Mouse (Mus musculus): ENCODE data around the gene Enpp6. TPM values are rescaled to one million over a fixed set of nuclear protein-coding genes. Genes with fewer than 3 reads are reported as not detected.

The Enpp6 gene
- total RNA-seq, 2 experiments from 2014 or later: 1.1 to 1.2 TPM

DNA sequence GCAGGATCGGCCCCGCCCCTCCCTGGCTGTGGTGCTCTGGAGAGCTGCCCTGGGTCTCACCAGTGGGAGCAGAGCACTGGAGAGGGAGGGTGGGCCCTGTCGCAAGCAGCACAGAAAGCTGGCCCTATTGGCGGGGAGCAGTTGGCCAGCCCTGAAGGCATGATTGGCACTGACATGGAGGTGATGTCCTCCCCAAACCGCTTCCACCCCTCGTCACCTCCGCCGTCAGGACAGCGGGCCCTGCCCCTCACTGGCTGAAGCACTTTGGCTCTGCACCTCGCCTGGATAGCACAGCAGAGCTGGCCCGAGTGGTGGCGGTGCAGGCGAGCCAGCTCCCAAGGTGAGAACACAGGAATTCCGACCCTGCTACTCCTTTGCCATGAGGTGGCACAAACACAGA is 20.9 kb upstream of the Enpp6 start:
- DNase-seq: no peak
- intact Hi-C loops (cut with DNase I): no loop called here
- Histone ChIP-seq H3K4me3 (no peak overlapping the region), H3K27ac (no peak overlapping the region)
- no peak for TF ChIP-seq CTCF (IDR thresholded peaks at IDR 0.05)

DNA sequence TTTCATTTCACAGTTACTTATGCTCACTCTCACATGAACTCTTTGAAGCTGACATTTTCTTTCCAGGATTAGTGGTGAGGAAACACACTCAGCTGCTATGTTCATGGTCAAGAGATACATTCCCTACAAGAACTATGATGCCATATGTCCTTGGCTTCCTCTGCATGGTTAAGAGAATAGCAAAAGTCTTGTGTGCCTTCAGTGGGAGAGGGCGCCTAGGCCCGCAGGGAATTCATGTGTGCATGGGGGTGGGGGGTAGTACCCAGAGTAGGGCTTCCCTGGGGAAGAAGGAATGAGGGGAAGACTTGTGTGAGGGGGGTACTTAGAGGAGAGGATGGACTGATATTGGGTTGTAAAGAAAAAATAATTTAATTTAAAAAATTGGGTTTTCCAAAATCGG is 18.0 kb upstream of the Enpp6 start:
- H3K4me3 ChIP-seq: no peak overlapping the region
- intact Hi-C loops (cut with DNase I): no loop called here
- DNase-seq: no peak
- H3K27ac ChIP-seq: no peak overlapping the region
- TF ChIP-seq CTCF (IDR thresholded peaks at IDR 0.05): no peak

GRCm38 (mm10) chr8:46969386-46969785 is 17.3 kb upstream of the Enpp6 start:
- peak; percentile 43; the same call in 1 of the 2 replicates for TF ChIP-seq CTCF (IDR thresholded peaks at IDR 0.05)
- Histone ChIP-seq H3K27ac (no peak overlapping the region), H3K4me3 (no peak overlapping the region)
- no peak for DNase-seq
- intact Hi-C loops (cut with DNase I): no loop called here

DNA sequence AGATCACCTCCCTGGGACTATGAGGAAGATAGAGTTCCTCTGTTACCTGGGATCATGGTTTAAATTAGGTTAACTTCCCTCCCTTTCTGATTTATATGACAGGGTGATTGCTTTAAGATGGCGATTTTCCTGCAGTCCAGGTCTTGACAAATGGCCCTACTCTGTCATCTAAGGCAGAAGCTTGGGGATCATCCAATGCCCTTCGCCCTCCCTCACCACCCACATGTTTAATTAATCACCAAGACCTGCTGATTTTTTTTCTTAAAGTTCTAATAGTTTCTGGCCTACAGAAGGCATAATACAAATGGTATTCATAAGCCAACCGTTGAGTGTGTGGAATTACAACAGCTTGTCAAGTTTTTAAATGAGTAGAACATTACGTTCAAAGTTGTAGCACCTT is 9.3 kb upstream of the Enpp6 start:
- no peak for TF ChIP-seq CTCF (IDR thresholded peaks at IDR 0.05)
- Histone ChIP-seq H3K27ac (no peak overlapping the region), H3K4me3 (no peak overlapping the region)
- no peak for DNase-seq
- intact Hi-C loops (cut with DNase I): no loop called here

DNA sequence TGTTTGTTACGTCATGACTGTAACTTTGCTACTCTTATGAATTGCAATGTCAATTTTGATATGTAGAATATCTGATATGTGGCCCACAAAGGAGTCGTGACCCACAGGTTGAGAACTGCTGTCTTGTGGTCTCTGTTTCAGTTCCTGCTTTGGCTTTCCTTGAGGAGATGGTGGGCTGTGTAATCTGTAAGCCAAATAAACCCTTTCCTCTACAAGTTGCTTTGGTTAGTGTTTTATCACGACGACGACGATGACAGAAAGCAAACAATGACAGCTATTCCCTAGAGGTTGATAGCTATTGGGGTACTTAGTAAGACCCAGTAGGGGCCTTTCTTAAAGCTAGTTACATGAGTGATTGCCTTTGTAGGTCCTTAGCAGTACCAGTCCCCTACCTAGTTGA is 4.5 kb upstream of the Enpp6 start:
- Histone ChIP-seq H3K4me3 (no peak overlapping the region), H3K27ac (peak overlapping the region; percentile 66)
- intact Hi-C loops (cut with DNase I): no loop called here
- no peak for DNase-seq
- TF ChIP-seq CTCF (IDR thresholded peaks at IDR 0.05): no peak

- no peak overlapping the region for H3K4me3 ChIP-seq
- TF ChIP-seq CTCF (IDR thresholded peaks at IDR 0.05): no peak
- peak overlapping the region; percentile 66 for H3K27ac ChIP-seq
- intact Hi-C loops (cut with DNase I): no loop called here
- DNase-seq: peak; percentile 34
Measured at GRCm38 (mm10) chr8:46982770-46983169, 3.9 kb upstream of the Enpp6 start.

DNA sequence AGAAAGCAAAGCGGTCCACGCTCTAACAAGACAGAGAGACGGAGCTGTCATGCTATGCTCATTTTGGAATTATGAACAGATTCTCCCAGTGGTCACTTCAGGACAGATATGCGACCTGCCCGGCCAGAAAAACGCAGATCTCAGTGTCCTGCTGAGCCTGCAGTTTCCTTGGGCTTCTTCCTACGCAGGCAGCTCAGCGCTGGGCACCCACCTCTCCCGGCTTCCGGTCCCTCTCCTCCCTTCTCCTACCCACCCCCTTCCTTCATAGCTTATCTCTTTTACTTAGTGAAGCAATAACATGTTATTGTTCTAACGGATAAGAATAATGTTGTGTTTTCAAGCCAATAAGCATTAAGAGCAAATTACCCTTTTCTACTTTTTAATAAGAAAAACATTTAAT is 2.0 kb upstream of the Enpp6 start:
- intact Hi-C loops (cut with DNase I): no loop called here
- TF ChIP-seq CTCF (IDR thresholded peaks at IDR 0.05): no peak
- Histone ChIP-seq H3K27ac (peak overlapping the region; percentile 35; the same call in 1 of the 2 replicates), H3K4me3 (peak overlapping the region; percentile 11; the same call in 1 of the 2 replicates)
- DNase-seq: no peak

- no peak overlapping the region for H3K27ac ChIP-seq
- H3K4me3 ChIP-seq: no peak overlapping the region
- intact Hi-C loops (cut with DNase I): no loop called here
- no peak for TF ChIP-seq CTCF (IDR thresholded peaks at IDR 0.05)
- no peak for DNase-seq
Measured at GRCm38 (mm10) chr8:46988366-46988765, 1.7 kb downstream of the Enpp6 start.

- peak overlapping the region; percentile 48; the same call in 1 of the 2 replicates for H3K27ac ChIP-seq
- DNase-seq: no peak
- intact Hi-C loops (cut with DNase I): no loop called here
- H3K4me3 ChIP-seq: no peak overlapping the region
- TF ChIP-seq CTCF (IDR thresholded peaks at IDR 0.05): no peak
Measured at GRCm38 (mm10) chr8:46991081-46991480, 4.4 kb downstream of the Enpp6 start.

- no peak for TF ChIP-seq CTCF (IDR thresholded peaks at IDR 0.05)
- intact Hi-C loops (cut with DNase I): no loop called here
- H3K4me3 ChIP-seq: no peak overlapping the region
- no peak for DNase-seq
- no peak overlapping the region for H3K27ac ChIP-seq
Measured at GRCm38 (mm10) chr8:46992579-46992978, 5.9 kb downstream of the Enpp6 start.

DNA sequence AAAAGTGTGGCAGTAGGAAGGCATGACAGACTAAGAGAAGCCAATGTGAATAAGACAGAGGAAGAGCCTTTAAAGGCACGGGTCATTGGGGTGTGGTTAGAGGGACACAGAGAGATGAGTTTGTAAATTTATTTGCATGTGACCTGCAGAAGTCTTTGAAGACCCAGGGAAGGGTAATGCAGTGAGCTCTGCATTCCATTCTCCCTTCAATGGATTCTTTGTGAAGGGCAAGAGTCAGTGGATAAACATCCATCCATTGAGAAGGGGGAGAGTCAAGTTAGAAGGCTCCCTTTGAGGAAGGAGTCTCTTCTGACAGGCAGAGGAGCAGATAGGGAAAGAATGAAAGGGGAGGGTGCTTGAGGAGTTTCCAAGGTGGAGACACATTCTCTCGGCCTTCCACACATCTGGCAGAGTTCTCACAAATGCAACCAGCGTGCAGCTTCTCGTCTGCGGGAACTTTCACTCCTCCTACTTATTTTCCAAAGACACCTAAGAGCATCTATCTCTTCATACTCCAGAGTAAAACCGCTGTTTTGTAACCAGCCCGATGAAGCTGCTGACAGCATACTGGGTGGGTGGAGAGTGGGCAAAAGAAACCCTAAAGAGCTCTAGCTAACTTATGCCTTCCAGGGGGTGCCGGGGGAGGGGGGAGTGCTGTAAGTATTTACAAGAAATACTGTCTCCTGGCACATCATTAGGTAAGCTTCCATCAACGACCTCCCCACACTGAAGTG is 9.4 kb downstream of the Enpp6 start:
- no peak for DNase-seq
- no peak overlapping the region for H3K4me3 ChIP-seq
- H3K27ac ChIP-seq: no peak overlapping the region
- intact Hi-C loops (cut with DNase I): no loop called here
- no peak for TF ChIP-seq CTCF (IDR thresholded peaks at IDR 0.05)

GRCm38 (mm10) chr8:47005676-47006075 is 19.0 kb downstream of the Enpp6 start:
- no peak for DNase-seq
- intact Hi-C loops (cut with DNase I): no loop called here
- H3K4me3 ChIP-seq: no peak overlapping the region
- TF ChIP-seq CTCF (IDR thresholded peaks at IDR 0.05): no peak
- no peak overlapping the region for H3K27ac ChIP-seq

DNA sequence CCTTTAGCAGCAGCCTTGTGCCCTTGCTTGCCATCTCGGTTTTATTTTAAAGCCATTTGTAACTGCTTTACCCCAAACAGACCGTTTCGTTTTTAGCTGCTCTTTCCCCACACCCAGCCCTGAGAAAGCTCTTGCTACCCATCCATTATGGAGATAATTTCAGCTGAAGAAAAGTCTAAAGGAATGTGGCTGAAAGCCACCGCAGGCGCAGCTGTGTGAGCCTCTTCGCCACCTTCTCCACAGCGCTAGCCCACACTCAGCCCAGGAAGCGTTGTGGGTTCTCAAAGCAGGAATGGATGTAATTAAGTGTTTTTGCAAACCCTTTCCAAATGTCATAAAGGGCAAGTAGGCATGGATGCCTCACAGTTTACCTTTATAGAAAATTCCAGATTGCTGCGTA is 20.1 kb downstream of the Enpp6 start:
- H3K27ac ChIP-seq: no peak overlapping the region
- no peak overlapping the region for H3K4me3 ChIP-seq
- TF ChIP-seq CTCF (IDR thresholded peaks at IDR 0.05): no peak
- intact Hi-C loops (cut with DNase I): no loop called here
- no peak for DNase-seq

GRCm38 (mm10) chr8:47008220-47008773 is 21.6 kb downstream of the Enpp6 start:
- DNase-seq: no peak
- Histone ChIP-seq H3K27ac (no peak overlapping the region), H3K4me3 (no peak overlapping the region)
- intact Hi-C loops (cut with DNase I): no loop called here
- no peak for TF ChIP-seq CTCF (IDR thresholded peaks at IDR 0.05)
